Mouse (Mus musculus) intestine, embryonic 15.5 days (tissue): ENCODE data around the gene Nfe2l2. TPM values are rescaled to one million over a fixed set of nuclear protein-coding genes. Genes with fewer than 3 reads are reported as not detected.
A peak's percentile ranks its signal among the peaks of the same experiment; 100 is the strongest.

Experiments
- ATAC-seq: fragments of 200-750 bp; cut with Nextera tagmentation; 2 replicates; pipeline ENCODE4 v1.8.0; 2017; ENCODE audit warnings: moderate TSS enrichment, moderate library complexity
- H3K27ac ChIP-seq: fragments of 300-500 bp; sonication (generic); 2 replicates; pipeline ENCODE4 v1.5.1; 2015; ENCODE audit warnings: mild to moderate bottlenecking, inconsistent platforms
- H3K27me3 ChIP-seq: fragments of 300-500 bp; sonication (generic); replicated peaks from 2 replicates; pipeline ENCODE4 v1.6.1; 2015; ENCODE audit warnings: inconsistent platforms
- H3K36me3 ChIP-seq: fragments of 300-500 bp; sonication (generic); 2 replicates; pipeline ENCODE4 v1.6.1; 2015; ENCODE audit warnings: inconsistent platforms
- H3K4me1 ChIP-seq: fragments of 300-500 bp; sonication (generic); replicated peaks from 2 replicates; pipeline ENCODE4 v1.6.1; 2015; ENCODE audit warnings: inconsistent platforms
- H3K4me2 ChIP-seq: fragments of 300-500 bp; sonication (generic); replicated peaks from 2 replicates; pipeline ENCODE4 v1.6.1; 2015; ENCODE audit warnings: mild to moderate bottlenecking, inconsistent platforms
- H3K4me3 ChIP-seq: fragments of 300-500 bp; sonication (generic); replicated peaks from 2 replicates; pipeline ENCODE4 v1.5.1; 2015; ENCODE audit warnings: inconsistent platforms
- H3K9ac ChIP-seq: fragments of 300-500 bp; sonication (generic); 2 replicates; pipeline ENCODE4 v1.6.1; 2015; ENCODE audit warnings: inconsistent platforms
- H3K9me3 ChIP-seq: fragments of 300-500 bp; sonication (generic); 2 replicates; pipeline ENCODE4 v1.6.1; 2016; ENCODE audit warnings: inconsistent platforms
- WGBS: fragments of 180-500 bp; shearing (Covaris S2); methylation state at CpG from one replicate; pipeline ENCODE4 v1.1.7; 2015; 5-methylcytosine and 5-hydroxymethylcytosine counted together
- polyA plus RNA-seq: library from polyadenylated mRNA; unstranded; fragments of >200 nt; fragmentation: Nextera tagmentation; extraction: Ambion mirVana; gene quantifications from 2 replicates; pipeline ENCODE4 v1.2.1, GENCODE M21; 2015

The Nfe2l2 gene
- 89.3 and 93.6 TPM in 2 replicates for polyA plus RNA-seq

- Histone ChIP-seq H3K9me3 (no peaks in the 10 kb centered on the region), H3K9ac (peak within 1 kb of the TSS; percentile 95), H3K4me3 (peak within 1 kb of the TSS; percentile 89), H3K36me3 (no peaks in the 10 kb centered on the region), H3K27ac (peak within 1 kb of the TSS; percentile 98), H3K4me1 (peaks cover 12% of the 10 kb centered on the region; the same call in 1 of the 2 replicates), H3K4me2 (peak within 1 kb of the TSS; percentile 86), H3K27me3 (no peaks in the 10 kb centered on the region)
- under 1% methylated on average over 57 of the region's 58 CpGs for WGBS
- ATAC-seq: peak; percentile 93
Observed at GRCm38 (mm10) chr2:75704234-75705161, at the start of gene Nfe2l2. Gene Nfe2l2, minus strand, starts transcription at chr2:75704641.

- ATAC-seq: no peak
- Histone ChIP-seq H3K36me3 (no peaks in the 10 kb centered on the region), H3K9me3 (no peaks in the 10 kb centered on the region), H3K4me3 (no peak overlapping the region), H3K4me2 (no peak overlapping the region), H3K27me3 (no peaks in the 10 kb centered on the region), H3K9ac (no peak overlapping the region), H3K4me1 (peaks cover 5% of the 10 kb centered on the region; the same call in 1 of the 2 replicates), H3K27ac (no peak overlapping the region)
- WGBS: 92% methylated on average over 22 of the region's 22 CpGs
Observed at GRCm38 (mm10) chr2:75752306-75753175, 48.1 kb upstream of the Nfe2l2 start.

- 68% methylated on average over 6 of the region's 6 CpGs for WGBS
- Histone ChIP-seq H3K27ac (no peak overlapping the region), H3K4me3 (no peak overlapping the region), H3K4me1 (no peaks in the 10 kb centered on the region), H3K36me3 (no peaks in the 10 kb centered on the region), H3K9ac (no peak overlapping the region), H3K9me3 (no peaks in the 10 kb centered on the region), H3K4me2 (no peak overlapping the region), H3K27me3 (no peaks in the 10 kb centered on the region)
- ATAC-seq: no peak
Observed at GRCm38 (mm10) chr2:75751896-75752295, 47.5 kb upstream of the Nfe2l2 start.

- ATAC-seq: no peak
- H3K4me1 ChIP-seq: no peaks in the 10 kb centered on the region
- 85% methylated on average over 10 of the region's 10 CpGs for WGBS
- H3K27ac ChIP-seq: no peak overlapping the region
- no peaks in the 10 kb centered on the region for H3K27me3 ChIP-seq
- no peak overlapping the region for H3K9ac ChIP-seq
- H3K9me3 ChIP-seq: no peaks in the 10 kb centered on the region
- no peaks in the 10 kb centered on the region for H3K36me3 ChIP-seq
- no peak overlapping the region for H3K4me3 ChIP-seq
- no peak overlapping the region for H3K4me2 ChIP-seq
Observed at GRCm38 (mm10) chr2:75750869-75751268, 46.4 kb upstream of the Nfe2l2 start.

DNA sequence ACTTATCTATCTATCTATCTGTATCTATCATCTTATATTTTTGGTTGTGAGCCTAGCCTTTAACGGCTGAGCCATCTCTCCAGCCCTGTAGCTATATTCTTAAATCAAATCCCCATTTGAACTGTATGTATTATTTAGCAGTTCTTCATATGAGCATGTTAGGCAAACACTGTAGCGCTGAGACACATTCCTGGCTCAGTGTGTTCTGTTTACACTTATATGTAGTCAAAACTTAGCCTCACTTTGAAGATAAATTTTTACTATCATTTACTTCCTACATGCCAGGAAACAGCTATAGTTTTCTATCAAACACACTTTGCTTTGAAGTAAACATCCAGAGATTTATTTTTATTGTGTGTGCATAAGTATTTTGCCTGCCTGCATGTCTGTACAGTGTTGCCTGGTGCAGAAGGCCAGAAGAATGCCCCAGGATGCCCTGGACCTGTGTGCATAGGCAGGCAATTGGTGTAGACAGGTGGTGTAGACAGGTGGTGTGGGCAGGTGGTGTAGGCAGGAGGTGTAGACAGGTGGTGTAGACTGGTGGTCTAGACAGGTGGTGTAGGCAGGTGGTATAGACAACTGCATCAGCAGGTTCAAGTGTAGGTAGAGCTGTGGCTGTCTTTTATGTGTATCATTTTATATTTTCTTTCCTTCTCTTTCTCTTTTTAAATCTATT lies 45.7 kb upstream of the Nfe2l2 start:
- Histone ChIP-seq H3K36me3 (no peaks in the 10 kb centered on the region), H3K9me3 (no peaks in the 10 kb centered on the region), H3K4me2 (no peak overlapping the region), H3K4me3 (no peak overlapping the region), H3K27ac (no peak overlapping the region), H3K27me3 (no peaks in the 10 kb centered on the region), H3K4me1 (no peaks in the 10 kb centered on the region), H3K9ac (no peak overlapping the region)
- 0 out of 2 replicates have a peak, but pooled peaks have one; percentile 21 for ATAC-seq
- whole genome bisulfite sequencing: 49% methylated on average over 2 of the region's 2 CpGs

DNA sequence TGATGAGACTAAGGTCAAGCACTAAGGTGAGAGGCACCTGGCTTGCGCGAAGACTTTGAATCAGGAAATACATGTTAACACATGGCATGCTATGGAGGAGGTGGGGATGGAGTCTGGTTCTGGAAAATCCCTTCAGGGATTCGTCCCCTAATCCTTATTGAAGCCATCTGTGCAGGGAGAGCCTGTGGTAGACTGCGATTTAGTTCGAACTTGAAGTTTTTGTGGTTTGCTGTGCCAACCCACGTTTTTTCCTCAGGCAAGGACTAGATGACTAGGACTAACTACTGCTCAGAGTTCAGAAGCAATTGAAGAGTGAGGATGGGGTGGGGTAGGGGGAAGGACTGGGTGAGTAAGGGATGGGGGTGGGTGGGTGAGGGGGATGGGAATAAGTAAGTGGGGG lies 44.4 kb upstream of the Nfe2l2 start:
- Histone ChIP-seq H3K27ac (no peak overlapping the region), H3K9ac (no peak overlapping the region), H3K4me2 (no peak overlapping the region), H3K4me1 (no peaks in the 10 kb centered on the region), H3K36me3 (no peaks in the 10 kb centered on the region), H3K27me3 (no peaks in the 10 kb centered on the region), H3K9me3 (no peaks in the 10 kb centered on the region), H3K4me3 (no peak overlapping the region)
- no peak for ATAC-seq
- 93% methylated on average over 6 of the region's 6 CpGs for WGBS

GRCm38 (mm10) chr2:75737006-75737503 lies 32.6 kb upstream of the Nfe2l2 start:
- no peaks in the 10 kb centered on the region for H3K27me3 ChIP-seq
- H3K9me3 ChIP-seq: no peaks in the 10 kb centered on the region
- H3K27ac ChIP-seq: no peak overlapping the region
- H3K4me1 ChIP-seq: no peaks in the 10 kb centered on the region
- H3K4me3 ChIP-seq: no peak overlapping the region
- WGBS: 51% methylated on average over 2 of the region's 2 CpGs
- ATAC-seq: no peak
- H3K4me2 ChIP-seq: no peak overlapping the region
- H3K9ac ChIP-seq: no peak overlapping the region
- H3K36me3 ChIP-seq: no peaks in the 10 kb centered on the region

- Histone ChIP-seq H3K27me3 (no peaks in the 10 kb centered on the region), H3K4me1 (no peaks in the 10 kb centered on the region), H3K36me3 (no peaks in the 10 kb centered on the region), H3K4me2 (no peak overlapping the region), H3K9ac (no peak overlapping the region), H3K27ac (no peak overlapping the region), H3K9me3 (no peaks in the 10 kb centered on the region), H3K4me3 (no peak overlapping the region)
- ATAC-seq: no peak
- WGBS: 76% methylated on average over 5 of the region's 5 CpGs
Observed at GRCm38 (mm10) chr2:75734196-75734865, 29.9 kb upstream of the Nfe2l2 start.

- no peak overlapping the region for H3K27ac ChIP-seq
Observed at GRCm38 (mm10) chr2:75733177-75733576, 28.7 kb upstream of the Nfe2l2 start.

DNA sequence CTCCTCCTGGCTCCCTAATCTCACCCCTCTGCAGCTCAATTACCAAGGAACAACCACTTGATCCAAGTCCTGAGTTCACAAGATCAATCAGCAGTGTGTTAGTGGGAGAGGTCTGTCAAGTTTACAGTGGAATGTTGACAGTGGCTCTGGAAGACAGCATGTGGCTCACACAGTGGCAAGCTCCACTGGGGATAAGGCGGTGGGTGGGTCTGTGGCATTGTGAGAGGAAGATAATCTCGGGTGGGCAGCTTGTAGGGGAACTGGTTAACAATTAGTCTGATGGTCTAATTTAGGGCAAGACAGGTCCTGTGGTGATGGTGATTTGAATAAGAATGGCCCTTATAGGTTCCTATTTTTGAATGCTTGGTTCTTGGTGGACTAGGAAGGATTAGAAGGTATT lies 27.5 kb upstream of the Nfe2l2 start:
- H3K9me3 ChIP-seq: no peaks in the 10 kb centered on the region
- H3K36me3 ChIP-seq: no peaks in the 10 kb centered on the region
- no peak overlapping the region for H3K27ac ChIP-seq
- H3K9ac ChIP-seq: no peak overlapping the region
- ATAC-seq: no peak
- H3K4me3 ChIP-seq: no peak overlapping the region
- 73% methylated on average over 2 of the region's 2 CpGs for WGBS
- H3K27me3 ChIP-seq: no peaks in the 10 kb centered on the region
- no peaks in the 10 kb centered on the region for H3K4me1 ChIP-seq
- H3K4me2 ChIP-seq: no peak overlapping the region

More at GRCm38 (mm10) chr2:75733177-75733576, 28.7 kb upstream of the Nfe2l2 start:
- Histone ChIP-seq H3K9ac (no peak overlapping the region), H3K36me3 (no peaks in the 10 kb centered on the region), H3K4me3 (no peak overlapping the region), H3K4me1 (no peaks in the 10 kb centered on the region), H3K27me3 (no peaks in the 10 kb centered on the region), H3K9me3 (no peaks in the 10 kb centered on the region), H3K4me2 (no peak overlapping the region)
- 98% methylated on average over 7 of the region's 7 CpGs for WGBS
- no peak for ATAC-seq

DNA sequence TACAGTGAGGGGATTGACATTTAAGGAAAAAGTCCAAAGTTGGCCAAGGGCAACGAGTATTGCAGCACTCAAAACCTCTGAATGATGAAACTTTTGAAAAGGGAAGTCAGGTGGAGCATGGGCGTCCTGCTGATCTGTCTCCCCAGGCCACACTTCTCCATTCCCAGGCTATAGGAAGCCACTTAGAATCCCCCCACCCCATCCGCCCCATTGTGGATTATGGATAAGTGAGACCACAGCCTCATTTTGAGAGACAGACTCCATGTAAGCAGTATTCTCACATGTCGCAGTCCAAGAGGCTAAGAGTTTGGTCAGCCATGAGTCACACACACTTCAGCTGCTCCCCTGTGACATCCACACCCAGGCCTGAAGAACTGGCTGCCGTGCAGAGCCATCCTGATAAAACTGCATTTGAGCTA lies 26.8 kb upstream of the Nfe2l2 start:
- H3K27ac ChIP-seq: no peak overlapping the region
- ATAC-seq: 0 out of 2 replicates have a peak, but pooled peaks have one; percentile 41
- no peaks in the 10 kb centered on the region for H3K36me3 ChIP-seq
- H3K4me2 ChIP-seq: no peak overlapping the region
- H3K9ac ChIP-seq: no peak overlapping the region
- no peak overlapping the region for H3K4me3 ChIP-seq
- H3K27me3 ChIP-seq: no peaks in the 10 kb centered on the region
- WGBS: 69% methylated on average over 5 of the region's 5 CpGs
- no peaks in the 10 kb centered on the region for H3K4me1 ChIP-seq
- no peaks in the 10 kb centered on the region for H3K9me3 ChIP-seq
